In the genomic region with DNA sequence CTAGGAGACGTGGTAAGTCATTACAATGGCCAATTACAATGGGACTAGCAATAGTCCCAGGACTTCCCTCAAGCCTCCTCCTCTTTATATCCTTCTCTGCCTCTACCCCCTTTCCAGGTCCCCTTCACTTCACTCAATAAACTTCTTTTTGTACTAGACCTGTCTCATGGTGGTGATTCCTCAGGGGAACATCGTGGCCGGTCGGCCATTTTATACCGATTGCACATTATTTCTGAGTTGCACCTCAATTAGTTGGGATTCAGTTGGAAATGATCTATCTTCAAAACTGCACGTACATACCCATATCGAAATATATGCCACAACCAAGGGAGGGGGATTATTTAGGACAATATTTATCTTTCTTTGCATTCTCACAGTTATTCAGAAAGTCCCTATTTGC, we compare ENCODE assay signal across 8 mouse cellular contexts. TPM values are rescaled to one million over a fixed set of nuclear protein-coding genes. Genes with fewer than 3 reads are reported as not detected.
DNase-seq lines count a peak whose midpoint lies in the region; ATAC-seq and TF ChIP-seq lines count a peak whose summit lies in the region.

No protein-coding gene starts in this region.

- dilution Hi-C loops in CH12.LX (cut with MboI; ENCODE audit: extremely low pct_ligation_motif_present, extremely low pct_unique_long_range_greater_than_20kb, low sequenced_read_pairs), result no loop called here

- no peak for TF ChIP-seq RAD21 in CH12.LX (IDR thresholded peaks at IDR 0.05; ENCODE audit: low read depth, low read length)

- no peaks in the 10 kb centered on the region for H3K27me3 ChIP-seq in erythroblast, embryonic 14.5 days (ENCODE audit: control insufficient read depth)
- H3K27me3 ChIP-seq in CH12.LX (replicated peaks), result no peaks in the 10 kb centered on the region
- H3K27me3 ChIP-seq in forebrain, embryonic 14.5 days (replicated peaks; ENCODE audit: control insufficient read depth, insufficient read depth, low read length), result no peaks in the 10 kb centered on the region
- no peaks in the 10 kb centered on the region for H3K27me3 ChIP-seq in liver, postnatal 0 days (ENCODE audit: insufficient read depth, low read length)

- peak overlapping the region; percentile 92 for H3K27ac ChIP-seq in CH12.LX (ENCODE audit: insufficient read depth, low read depth)
- H3K27ac ChIP-seq in forebrain, embryonic 14.5 days (ENCODE audit: low read depth, low read length), result peak overlapping the region; percentile 96
- peak overlapping the region; percentile 95 for H3K27ac ChIP-seq in liver, postnatal 0 days (ENCODE audit: low read depth)

- H3K9ac ChIP-seq in CH12.LX (ENCODE audit: insufficient read depth, low read depth), result peak overlapping the region; percentile 100
- H3K9ac ChIP-seq in forebrain, embryonic 14.5 days (ENCODE audit: low read length), result peak overlapping the region; percentile 74
- peak overlapping the region; percentile 94 for H3K9ac ChIP-seq in liver, postnatal 0 days (replicated peaks)

- H3K4me2 ChIP-seq in CH12.LX (ENCODE audit: insufficient read depth, low read depth, poor library complexity, severe bottlenecking), result peak overlapping the region; percentile 88
- peak overlapping the region; percentile 88 for H3K4me2 ChIP-seq in forebrain, embryonic 14.5 days (ENCODE audit: low read length)
- H3K4me2 ChIP-seq in liver, postnatal 0 days (ENCODE audit: low read depth, low read length), result peak overlapping the region; percentile 93

- 22% methylated on average over 7 of the region's 7 CpGs for WGBS in forebrain, embryonic 14.5 days
- 28% methylated on average over 7 of the region's 7 CpGs for WGBS in liver, postnatal 0 days (ENCODE audit: insufficient replicate concordance)

- no peaks in the 10 kb centered on the region for H3K9me3 ChIP-seq in erythroblast, embryonic 14.5 days (ENCODE audit: control insufficient read depth, low read length)
- H3K9me3 ChIP-seq in CH12.LX (replicated peaks; ENCODE audit: low read length), result no peaks in the 10 kb centered on the region
- H3K9me3 ChIP-seq in forebrain, embryonic 14.5 days (replicated peaks; ENCODE audit: control insufficient read depth, low read length), result no peaks in the 10 kb centered on the region
- H3K9me3 ChIP-seq in liver, postnatal 0 days (ENCODE audit: low read length), result no peaks in the 10 kb centered on the region

- intact Hi-C loops in left cerebral cortex, postnatal 10 days (cut with DNase I), result no loop called here

- peaks cover 43% of the 10 kb centered on the region for H3K36me3 ChIP-seq in erythroblast, embryonic 14.5 days (ENCODE audit: control insufficient read depth)
- H3K36me3 ChIP-seq in CH12.LX (replicated peaks in 1 of 2; ENCODE audit: control insufficient read depth in 1 of 2, insufficient read depth in 1 of 2, low read length in 1 of 2), result peaks cover 25 to 36% of the 10 kb centered on the region in 2 experiments
- H3K36me3 ChIP-seq in forebrain, embryonic 14.5 days (ENCODE audit: control insufficient read depth, insufficient read depth, low read length), result peaks cover 30% of the 10 kb centered on the region
- H3K36me3 ChIP-seq in liver, postnatal 0 days (replicated peaks; ENCODE audit: insufficient read depth, low read length), result peaks cover 23% of the 10 kb centered on the region

- peak; percentile 56 for DNase-seq in CH12.LX (ENCODE audit: extremely low read depth)
- DNase-seq in forebrain, embryonic 14.5 days (ENCODE audit: low spot score), result peak; percentile 22
- no peak for DNase-seq in liver, postnatal 0 days
- no peak for DNase-seq in urinary bladder, postnatal 14 days (ENCODE audit: low spot score)
- no peak for DNase-seq in thymus, postnatal 10 days (ENCODE audit: low spot score in 2 of 2)
- no peak for DNase-seq in left cerebral cortex, postnatal 10 days (ENCODE audit: extremely low spot score in 1 of 2, low spot score in 2 of 2)

- H3K4me3 ChIP-seq in erythroblast, embryonic 14.5 days (replicated peaks), result peak overlapping the region; percentile 99
- H3K4me3 ChIP-seq in CH12.LX (replicated peaks in 1 of 3; ENCODE audit: low read depth in 2 of 3, low read length in 2 of 3, poor library complexity in 1 of 3), result peak overlapping the region; percentile 67 to 85 (median 76)
- peak overlapping the region; percentile 72 for H3K4me3 ChIP-seq in forebrain, embryonic 14.5 days (ENCODE audit: low read depth, low read length)
- H3K4me3 ChIP-seq in liver, postnatal 0 days (ENCODE audit: low read depth, low read length), result peak overlapping the region; percentile 94

- peaks cover 41% of the 10 kb centered on the region for H3K79me2 ChIP-seq in CH12.LX (replicated peaks; ENCODE audit: control insufficient read depth, extremely low read depth, insufficient read depth, poor library complexity, severe bottlenecking)

- in situ Hi-C loops in CH12.LX (cut with MboI; ENCODE audit: low pct_ligation_motif_present, low pct_unique_long_range_greater_than_20kb, low sequenced_read_pairs), result no loop called here

- no peak for TF ChIP-seq CTCF in CH12.LX (conservative IDR thresholded peaks at IDR 0.05 in 1 of 2, IDR thresholded peaks at IDR 0.05 in 1 of 2; ENCODE audit: low read depth in 2 of 2, low read length in 2 of 2)
- no peak for TF ChIP-seq CTCF in liver, postnatal 0 days (IDR thresholded peaks at IDR 0.05; ENCODE audit: low read depth)

- ATAC-seq in erythroblast, adult 5-6 weeks (replicated peaks; ENCODE audit: low FRiP score, poor library complexity, severe bottlenecking), result no peak
- ATAC-seq in forebrain, embryonic 14.5 days, result peak; percentile 43
- no peak for ATAC-seq in liver, postnatal 0 days

- H3K4me1 ChIP-seq in erythroblast, embryonic 14.5 days (ENCODE audit: control insufficient read depth), result peaks cover 34% of the 10 kb centered on the region
- H3K4me1 ChIP-seq in CH12.LX (ENCODE audit: control insufficient read depth in 1 of 2, insufficient read depth in 2 of 2), result peaks cover 4 to 40% of the 10 kb centered on the region in 2 experiments
- H3K4me1 ChIP-seq in forebrain, embryonic 14.5 days (ENCODE audit: control insufficient read depth, insufficient read depth, low read length), result peaks cover 7% of the 10 kb centered on the region
- peaks cover 11% of the 10 kb centered on the region for H3K4me1 ChIP-seq in liver, postnatal 0 days (ENCODE audit: insufficient read depth)

- TF ChIP-seq EP300 in CH12.LX (IDR thresholded peaks at IDR 0.05; ENCODE audit: low read length), result no peak
- no peak for TF ChIP-seq EP300 in liver, postnatal 0 days (IDR thresholded peaks at IDR 0.05; ENCODE audit: low read depth)

- TF ChIP-seq POLR2A in CH12.LX (IDR thresholded peaks at IDR 0.05; ENCODE audit: low read depth, low read length), result no peak

TF ChIP-seq in CH12.LX, 34 proteins besides CTCF, POLR2A, EP300 and RAD21 (continues in another document):
- 0 out of 2 replicates have a peak, but pooled peaks have one; percentile 8 for TF ChIP-seq MAZ (IDR thresholded peaks at IDR 0.05; ENCODE audit: low read depth, low read length)
- TF ChIP-seq PAX5 (IDR thresholded peaks at IDR 0.05; ENCODE audit: low read length), result no peak
- peak; percentile 75 for TF ChIP-seq CHD1 (IDR thresholded peaks at IDR 0.05; ENCODE audit: low read depth, low read length)
- no peak for TF ChIP-seq JUND (conservative IDR thresholded peaks at IDR 0.05; ENCODE audit: low read depth, low read length)
- no peak for TF ChIP-seq NELFE (IDR thresholded peaks at IDR 0.05; ENCODE audit: low read depth, low read length)

RNA-seq across cellular contexts. Expression of gene Rc3h2, which starts 8.9 kb away (rescaled TPM):
- 0.03 and 0.07 TPM in 2 replicates for polyA plus RNA-seq in erythroblast, embryonic 14.5 days (2012)
- total RNA-seq in erythroblast, adult 5-6 weeks (2015; ENCODE audit: low replicate concordance), result 40.1 and 52.1 TPM in 2 replicates
- total RNA-seq in erythroblast, adult 5-6 weeks (2017; ENCODE audit: low replicate concordance), result 52.0 and 64.7 TPM in 2 replicates
- total RNA-seq in CH12.LX (2012; rRNA removed), result 6.2 and 8.0 TPM in 2 replicates
- total RNA-seq in CH12.LX (2014; rRNA removed), result 7.9 and 10.1 TPM in 2 replicates
- polyA plus RNA-seq in CH12.LX (2012; ENCODE audit: insufficient read length, low read depth), result 4.2 and 5.7 TPM in 2 replicates
- polyA plus RNA-seq in forebrain, embryonic 14.5 days (2014; fragmentation: Nextera tagmentation; extraction: Ambion mirVana), result 19.2 and 24.9 TPM in 2 replicates
- polyA plus RNA-seq in liver, postnatal 0 days (2015; fragmentation: Nextera tagmentation; extraction: Ambion mirVana), result 2.7 and 3.0 TPM in 2 replicates
- 10 to 100 TPM; 91.1 to 93.3 TPM for total RNA-seq in left cerebral cortex, postnatal 10 days (2021)

RNA-seq across cellular contexts. Expression of gene Zbtb26, which starts 11.3 kb away (rescaled TPM):
- polyA plus RNA-seq in erythroblast, embryonic 14.5 days (2012), result 0.03 TPM in 1 of 2 replicates, not detected in the other
- 1.2 and 3.1 TPM in 2 replicates for total RNA-seq in erythroblast, adult 5-6 weeks (2015; ENCODE audit: low replicate concordance)
- 3.5 and 5.9 TPM in 2 replicates for total RNA-seq in erythroblast, adult 5-6 weeks (2017; ENCODE audit: low replicate concordance)
- total RNA-seq in CH12.LX (2012; rRNA removed) (7.4 and 7.5 TPM in 2 replicates), CH12.LX (2014; rRNA removed) (6.3 and 6.8 TPM in 2 replicates)
- polyA plus RNA-seq in CH12.LX (2012; ENCODE audit: insufficient read length, low read depth), result 3.9 and 4.1 TPM in 2 replicates
- 8.5 and 8.7 TPM in 2 replicates for polyA plus RNA-seq in forebrain, embryonic 14.5 days (2014; fragmentation: Nextera tagmentation; extraction: Ambion mirVana)
- 0.83 and 1.4 TPM in 2 replicates for polyA plus RNA-seq in liver, postnatal 0 days (2015; fragmentation: Nextera tagmentation; extraction: Ambion mirVana)
- 1 to 10 TPM; 8.0 to 8.7 TPM for total RNA-seq in left cerebral cortex, postnatal 10 days (2021)

RNA-seq across cellular contexts. Expression of gene Zbtb6, which starts 11.4 kb away (rescaled TPM):
- polyA plus RNA-seq in erythroblast, embryonic 14.5 days (2012), result 0.01 and 0.04 TPM in 2 replicates
- 3.3 and 7.5 TPM in 2 replicates for total RNA-seq in erythroblast, adult 5-6 weeks (2015; ENCODE audit: low replicate concordance)
- 8.5 and 10.0 TPM in 2 replicates for total RNA-seq in erythroblast, adult 5-6 weeks (2017; ENCODE audit: low replicate concordance)
- total RNA-seq in CH12.LX (2012; rRNA removed) (6.7 and 9.6 TPM in 2 replicates), CH12.LX (2014; rRNA removed) (23.3 and 26.3 TPM in 2 replicates)
- polyA plus RNA-seq in CH12.LX (2012; ENCODE audit: insufficient read length, low read depth), result 6.2 and 9.2 TPM in 2 replicates
- polyA plus RNA-seq in forebrain, embryonic 14.5 days (2014; fragmentation: Nextera tagmentation; extraction: Ambion mirVana), result 10.5 and 11.4 TPM in 2 replicates
- polyA plus RNA-seq in liver, postnatal 0 days (2015; fragmentation: Nextera tagmentation; extraction: Ambion mirVana), result 1.3 and 1.4 TPM in 2 replicates
- total RNA-seq in left cerebral cortex, postnatal 10 days (2021), result 10 to 100 TPM; 16.6 to 17.0 TPM

RNA-seq across cellular contexts. Expression of gene Rabgap1, which starts 11.5 kb away (rescaled TPM):
- 0.07 and 0.09 TPM in 2 replicates for polyA plus RNA-seq in erythroblast, embryonic 14.5 days (2012)
- total RNA-seq in erythroblast, adult 5-6 weeks (2015; ENCODE audit: low replicate concordance), result 8.3 and 19.9 TPM in 2 replicates
- total RNA-seq in erythroblast, adult 5-6 weeks (2017; ENCODE audit: low replicate concordance), result 6.2 and 12.5 TPM in 2 replicates
- total RNA-seq in CH12.LX (2012; rRNA removed) (17.5 and 19.4 TPM in 2 replicates), CH12.LX (2014; rRNA removed) (21.9 and 23.9 TPM in 2 replicates)
- polyA plus RNA-seq in CH12.LX (2012; ENCODE audit: insufficient read length, low read depth), result 16.6 and 18.1 TPM in 2 replicates
- polyA plus RNA-seq in forebrain, embryonic 14.5 days (2014; fragmentation: Nextera tagmentation; extraction: Ambion mirVana), result 69.6 and 85.6 TPM in 2 replicates
- polyA plus RNA-seq in liver, postnatal 0 days (2015; fragmentation: Nextera tagmentation; extraction: Ambion mirVana), result 5.6 and 6.2 TPM in 2 replicates
- 10 to 100 TPM; 88.7 to 93.0 TPM for total RNA-seq in left cerebral cortex, postnatal 10 days (2021)

Comparison
In these comparisons a context has a peak if more than half of its experiments do, and no peak if none do; other contexts are left out.
1. DNase-seq: peak in CH12.LX (single experiment) and forebrain, embryonic 14.5 days (single experiment); none in liver, postnatal 0 days (single experiment), urinary bladder, postnatal 14 days (single experiment), thymus, postnatal 10 days (0 of 2) and left cerebral cortex, postnatal 10 days (0 of 2).
2. Peak in every context shown above with its lines, with median percentiles within 50 percentile points of each other: H3K4me3 ChIP-seq, H3K27ac ChIP-seq, H3K4me2 ChIP-seq and H3K9ac ChIP-seq.